ENCODE assay signal across 22 mouse cellular contexts in the genomic region with DNA sequence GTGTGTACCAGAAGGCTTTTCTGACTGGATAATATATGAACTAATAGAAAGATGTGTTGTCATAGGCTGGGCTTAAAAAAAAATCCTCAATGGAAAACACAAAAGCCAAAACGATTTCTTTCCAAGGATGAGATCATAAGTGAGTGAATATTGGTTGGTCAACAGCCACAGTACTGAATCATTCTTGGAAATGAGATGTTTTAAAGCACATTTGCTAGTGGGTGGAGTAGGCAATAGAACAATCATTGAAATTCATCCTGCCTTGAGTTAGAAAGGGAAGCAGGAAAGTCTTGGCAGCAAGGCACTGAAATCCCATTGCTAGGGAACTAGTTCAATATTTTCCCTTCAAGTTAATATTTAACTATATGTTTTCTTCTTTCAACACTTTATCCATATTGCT.
DNase-seq lines count a peak whose midpoint lies in the region; ATAC-seq and TF ChIP-seq lines count a peak whose summit lies in the region.
"Had no signal": no experiment of that assay in that cellular context is flagged by ENCODE, and none has a peak within 500 bp of the region (broad histone marks: within the 10 kb centered on the region; RNA-seq: fewer than 3 reads in every experiment).

No protein-coding gene starts in this region.

- DNase-seq in forebrain, postnatal 0 days = peak; percentile 2
- peak; percentile 6 to 10 for DNase-seq in heart, postnatal 10 days
- no peak for DNase-seq in heart, postnatal 36 days
- DNase-seq in lung, postnatal 10 days = peak; percentile 1
- no peak for DNase-seq in lung, postnatal 14 days
- DNase-seq in lung, postnatal 0 days (ENCODE audit: low spot score) = no peak
- DNase-seq: adrenal gland, postnatal 36 days; cerebellum, adult 2 months; gastrocnemius, postnatal 36 days; kidney, postnatal 36 days; lung, embryonic 14.5 days; retina, postnatal 1 day; right cerebral cortex, postnatal 4 days; thymus, postnatal 25 days had no signal

- no peak for TF ChIP-seq CTCF in forebrain, postnatal 0 days (IDR thresholded peaks at IDR 0.05; ENCODE audit: low read depth)
- TF ChIP-seq CTCF in lung, postnatal 0 days (IDR thresholded peaks at IDR 0.05) = no peak

- no peaks in the 10 kb centered on the region for H3K9me3 ChIP-seq in forebrain, postnatal 0 days (ENCODE audit: low read length)
- no peaks in the 10 kb centered on the region for H3K9me3 ChIP-seq in forebrain, embryonic 15.5 days
- H3K9me3 ChIP-seq in lung, postnatal 0 days (ENCODE audit: low read length) = no peaks in the 10 kb centered on the region
- H3K9me3 ChIP-seq: forebrain, embryonic 12.5 days; G1E; heart, embryonic 15.5 days; hindbrain, embryonic 12.5 days; liver, embryonic 12.5 days had no signal

- H3K4me3 ChIP-seq in forebrain, postnatal 0 days (ENCODE audit: low read depth, low read length) = no peak overlapping the region
- H3K4me3 ChIP-seq in forebrain, embryonic 15.5 days = no peak overlapping the region
- no peak overlapping the region for H3K4me3 ChIP-seq in lung, postnatal 0 days (ENCODE audit: low read depth, low read length)
- H3K4me3 ChIP-seq: forebrain, embryonic 12.5 days; heart, embryonic 15.5 days; hindbrain, embryonic 12.5 days; liver, embryonic 12.5 days had no signal

- no peak overlapping the region for H3K27ac ChIP-seq in forebrain, postnatal 0 days (ENCODE audit: low read depth, low read length)
- H3K27ac ChIP-seq in forebrain, embryonic 15.5 days (replicated peaks) = no peak overlapping the region
- no peak overlapping the region for H3K27ac ChIP-seq in lung, postnatal 0 days (ENCODE audit: low read length)
- H3K27ac ChIP-seq: forebrain, embryonic 12.5 days; heart, embryonic 15.5 days; hindbrain, embryonic 12.5 days; liver, embryonic 12.5 days had no signal

- 48% methylated on average over 1 of the region's 1 CpGs for WGBS in forebrain, postnatal 0 days
- WGBS in forebrain, embryonic 15.5 days = 56% methylated on average over 1 of the region's 1 CpGs
- 45% methylated on average over 1 of the region's 1 CpGs for WGBS in lung, postnatal 0 days

- intact Hi-C loops in heart, postnatal 10 days (cut with DNase I) = no loop called here
- intact Hi-C loops in heart, postnatal 36 days (cut with DNase I) = no loop called here

- no peak for ATAC-seq in forebrain, postnatal 0 days
- no peak for ATAC-seq in forebrain, embryonic 15.5 days (replicated peaks)
- no peak for ATAC-seq in lung, postnatal 0 days
- ATAC-seq: inflammation-experienced regulatory T-cells, adult 6 months; liver, embryonic 12.5 days had no signal

- H3K27me3 ChIP-seq in forebrain, postnatal 0 days (ENCODE audit: insufficient read depth, low read length) = no peaks in the 10 kb centered on the region
- H3K27me3 ChIP-seq in forebrain, embryonic 15.5 days = no peaks in the 10 kb centered on the region
- no peaks in the 10 kb centered on the region for H3K27me3 ChIP-seq in lung, postnatal 0 days (replicated peaks; ENCODE audit: insufficient read depth, low read length)
- H3K27me3 ChIP-seq: forebrain, embryonic 12.5 days; heart, embryonic 15.5 days; hindbrain, embryonic 12.5 days; liver, embryonic 12.5 days had no signal

- no peak overlapping the region for H3K9ac ChIP-seq in forebrain, postnatal 0 days
- no peak overlapping the region for H3K9ac ChIP-seq in forebrain, embryonic 15.5 days (replicated peaks)
- no peak overlapping the region for H3K9ac ChIP-seq in lung, postnatal 0 days (replicated peaks; ENCODE audit: low read depth)
- H3K9ac ChIP-seq: forebrain, embryonic 12.5 days; heart, embryonic 15.5 days; hindbrain, embryonic 12.5 days; liver, embryonic 12.5 days; lung, embryonic 14.5 days had no signal

- no peaks in the 10 kb centered on the region for H3K36me3 ChIP-seq in forebrain, postnatal 0 days (ENCODE audit: insufficient read depth)
- H3K36me3 ChIP-seq in forebrain, embryonic 15.5 days = no peaks in the 10 kb centered on the region
- H3K36me3 ChIP-seq in lung, postnatal 0 days (ENCODE audit: insufficient read depth, low read length) = no peaks in the 10 kb centered on the region
- H3K36me3 ChIP-seq: forebrain, embryonic 12.5 days; G1E; heart, embryonic 15.5 days; hindbrain, embryonic 12.5 days; liver, embryonic 12.5 days had no signal

- TF ChIP-seq EP300 in lung, postnatal 0 days (IDR thresholded peaks at IDR 0.05) = no peak

- H3K4me1 ChIP-seq in forebrain, postnatal 0 days (ENCODE audit: insufficient read depth) = no peaks in the 10 kb centered on the region
- 0 out of 2 replicates have a peak, but pooled peaks cover 7% of the 10 kb centered on the region for H3K4me1 ChIP-seq in forebrain, embryonic 15.5 days
- H3K4me1 ChIP-seq in lung, postnatal 0 days (ENCODE audit: insufficient read depth, low read depth, low read length) = no peaks in the 10 kb centered on the region
- H3K4me1 ChIP-seq: heart, embryonic 15.5 days; liver, embryonic 12.5 days had no signal

- no peak overlapping the region for H3K4me2 ChIP-seq in forebrain, postnatal 0 days (ENCODE audit: low read depth)
- no peak overlapping the region for H3K4me2 ChIP-seq in forebrain, embryonic 15.5 days (replicated peaks)
- no peak overlapping the region for H3K4me2 ChIP-seq in lung, postnatal 0 days (replicated peaks; ENCODE audit: low read depth, low read length)
- H3K4me2 ChIP-seq: forebrain, embryonic 12.5 days; heart, embryonic 15.5 days; hindbrain, embryonic 12.5 days; liver, embryonic 12.5 days; lung, embryonic 14.5 days; midbrain, embryonic 11.5 days had no signal

Comparison
In these comparisons a context has a peak if more than half of its experiments do, and no peak if none do; other contexts are left out.
1. DNase-seq: peak in forebrain, postnatal 0 days (single experiment), heart, postnatal 10 days (2 of 2) and lung, postnatal 10 days (single experiment); none in heart, postnatal 36 days (0 of 2), lung, postnatal 14 days (single experiment) and lung, postnatal 0 days (single experiment).